Mouse (Mus musculus): ENCODE measurements around the gene Anxa3. TPM values are rescaled to one million over a fixed set of nuclear protein-coding genes. Genes with fewer than 3 reads are reported as not detected.

Anxa3 gene
- 10 to 100 TPM in 1 of 2 experiments, 1 to 10 TPM in 1; 9.5 to 20.3 TPM for total RNA-seq (2021)
- long read RNA-seq, experiment 1, transcript Anxa3-201 (13 exons, 1,595 nt) = major isoform, 20 of 23 reads
- long read RNA-seq, experiment 1, partial matches to known transcripts = 1 of 23 reads
- long read RNA-seq, experiment 1, other reads (novel, unspliced or antisense) = 2 of 23 reads
- long read RNA-seq, experiment 2, transcript Anxa3-201 (13 exons, 1,595 nt) = major isoform, 8 of 10 reads
- long read RNA-seq, experiment 2, partial matches to known transcripts = 0 of 10 reads
- long read RNA-seq, experiment 2, other reads (novel, unspliced or antisense) = 1 of 10 reads

GRCm38 (mm10) chr5:96792936-96793718, at the start of gene Anxa3:
Gene Anxa3 (plus strand): TSS chr5:96793339.
- peak; percentile 67 for DNase-seq (ENCODE audit: low spot score)

- DNase-seq (ENCODE audit: low spot score) = no peak
Observed at GRCm38 (mm10) chr5:96747195-96747984, 45.7 kb upstream of the Anxa3 start.

- DNase-seq (ENCODE audit: low spot score) = no peak
Observed at GRCm38 (mm10) chr5:96757615-96758014, 35.5 kb upstream of the Anxa3 start.

- DNase-seq (ENCODE audit: low spot score) = no peak
Observed at GRCm38 (mm10) chr5:96762021-96762420, 31.1 kb upstream of the Anxa3 start.

GRCm38 (mm10) chr5:96768846-96769471, 24.2 kb upstream of the Anxa3 start:
- DNase-seq (ENCODE audit: low spot score) = peak; percentile 62

GRCm38 (mm10) chr5:96783506-96784288, 9.4 kb upstream of the Anxa3 start:
- DNase-seq (ENCODE audit: low spot score) = no peak

- no peak for DNase-seq (ENCODE audit: low spot score)
Observed at GRCm38 (mm10) chr5:96785096-96785495, 8.0 kb upstream of the Anxa3 start.

- no peak for DNase-seq (ENCODE audit: low spot score)
Observed at GRCm38 (mm10) chr5:96792422-96792821, 717 bp upstream of the Anxa3 start.

- no peak for DNase-seq (ENCODE audit: low spot score)
Observed at GRCm38 (mm10) chr5:96793953-96794635, 955 bp downstream of the Anxa3 start.

- DNase-seq (ENCODE audit: low spot score) = no peak
Observed at GRCm38 (mm10) chr5:96795752-96796151, 2.6 kb downstream of the Anxa3 start.

GRCm38 (mm10) chr5:96797465-96797864, 4.3 kb downstream of the Anxa3 start:
- DNase-seq (ENCODE audit: low spot score) = no peak

GRCm38 (mm10) chr5:96799165-96799564, 6.0 kb downstream of the Anxa3 start:
- DNase-seq (ENCODE audit: low spot score) = no peak

GRCm38 (mm10) chr5:96799969-96800368, 6.8 kb downstream of the Anxa3 start:
- DNase-seq (ENCODE audit: low spot score) = no peak

GRCm38 (mm10) chr5:96802185-96802584, 9.0 kb downstream of the Anxa3 start:
- DNase-seq (ENCODE audit: low spot score) = peak; percentile 54

- DNase-seq (ENCODE audit: low spot score) = peak; percentile 84
Observed at GRCm38 (mm10) chr5:96803091-96803490, 10.0 kb downstream of the Anxa3 start.

- peak; percentile 39 for DNase-seq (ENCODE audit: low spot score)
Observed at GRCm38 (mm10) chr5:96804304-96804703, 11.2 kb downstream of the Anxa3 start.

GRCm38 (mm10) chr5:96804813-96805212, 11.7 kb downstream of the Anxa3 start:
- no peak for DNase-seq (ENCODE audit: low spot score)

GRCm38 (mm10) chr5:96810620-96811019, 17.5 kb downstream of the Anxa3 start:
- no peak for DNase-seq (ENCODE audit: low spot score)

- no peak for DNase-seq (ENCODE audit: low spot score)
Observed at GRCm38 (mm10) chr5:96824769-96825327, 31.7 kb downstream of the Anxa3 start.

GRCm38 (mm10) chr5:96827176-96827575, 34.0 kb downstream of the Anxa3 start:
- no peak for DNase-seq (ENCODE audit: low spot score)
